Mouse (Mus musculus) forebrain, embryonic 14.5 days (tissue): ENCODE data around the gene Gnaq. TPM values are rescaled to one million over a fixed set of nuclear protein-coding genes. Genes with fewer than 3 reads are reported as not detected.
"Not testable (repeated sequence)": the region's sequence is repeated elsewhere in the genome, so short reads cannot be mapped to it uniquely, and the experiment has no call there.

ENCODE experiments used
- ATAC-seq: fragments of 200-750 bp; cut with Nextera tagmentation; 2 replicates; pipeline ENCODE4 v1.8.0; 2017; ENCODE audit warnings: mild to moderate bottlenecking, moderate library complexity
- DNase-seq: peaks from one replicate; pipeline ENCODE4 v3.0.0-alpha.2; 2015; ENCODE audit warnings: low spot score
- H3K27ac ChIP-seq: fragments of 300-500 bp; sonication (generic); 2 replicates; pipeline ENCODE4 v1.5.1; 2014; ENCODE audit warnings: low read depth, mild to moderate bottlenecking, control low read depth, low read length, moderate library complexity
- H3K27me3 ChIP-seq: fragments of 300-500 bp; sonication (generic); replicated peaks from 2 replicates; pipeline ENCODE4 v1.6.1; 2014; ENCODE audit warnings: low read length, control low read depth, mixed read lengths; ENCODE audit not compliant: control insufficient read depth, insufficient read depth
- H3K36me3 ChIP-seq: fragments of 300-500 bp; sonication (generic); 2 replicates; pipeline ENCODE4 v1.6.1; 2014; ENCODE audit warnings: low read length, control low read depth; ENCODE audit not compliant: control insufficient read depth, insufficient read depth
- H3K4me1 ChIP-seq: fragments of 300-500 bp; sonication (generic); 2 replicates; pipeline ENCODE4 v1.6.1; 2014; ENCODE audit warnings: antibody characterized with exemption, low read length, control low read depth; ENCODE audit not compliant: control insufficient read depth, insufficient read depth
- H3K4me2 ChIP-seq: fragments of 300-500 bp; sonication (generic); 2 replicates; pipeline ENCODE4 v1.6.1; 2014; ENCODE audit warnings: mild to moderate bottlenecking, control low read depth, low read length
- H3K4me3 ChIP-seq: fragments of 300-500 bp; sonication (generic); 2 replicates; pipeline ENCODE4 v1.5.1; 2014; ENCODE audit warnings: low read depth, low read length, control low read depth
- H3K9ac ChIP-seq: fragments of 300-500 bp; sonication (generic); 2 replicates; pipeline ENCODE4 v1.6.1; 2014; ENCODE audit warnings: mild to moderate bottlenecking, low read length, control low read depth, moderate library complexity
- H3K9me3 ChIP-seq: fragments of 300-500 bp; sonication (generic); replicated peaks from 2 replicates; pipeline ENCODE4 v1.6.1; 2016; ENCODE audit warnings: low read length, control low read depth, mixed read lengths; ENCODE audit not compliant: control insufficient read depth
- WGBS: fragments of 180-500 bp; shearing (Covaris S2); extraction: QIAGEN DNeasy Blood & Tissue Kit; methylation state at CpG from one replicate; pipeline ENCODE4 v1.1.7; 2014; 5-methylcytosine and 5-hydroxymethylcytosine counted together
- polyA plus RNA-seq: library from polyadenylated mRNA; unstranded; fragments of >200 nt; fragmentation: Nextera tagmentation; extraction: Ambion mirVana; gene quantifications from 2 replicates; pipeline ENCODE4 v1.2.1, GENCODE M21; 2014

Gnaq gene
- polyA plus RNA-seq, 1 experiment from 2014 or later, result 47.6 TPM

DNA sequence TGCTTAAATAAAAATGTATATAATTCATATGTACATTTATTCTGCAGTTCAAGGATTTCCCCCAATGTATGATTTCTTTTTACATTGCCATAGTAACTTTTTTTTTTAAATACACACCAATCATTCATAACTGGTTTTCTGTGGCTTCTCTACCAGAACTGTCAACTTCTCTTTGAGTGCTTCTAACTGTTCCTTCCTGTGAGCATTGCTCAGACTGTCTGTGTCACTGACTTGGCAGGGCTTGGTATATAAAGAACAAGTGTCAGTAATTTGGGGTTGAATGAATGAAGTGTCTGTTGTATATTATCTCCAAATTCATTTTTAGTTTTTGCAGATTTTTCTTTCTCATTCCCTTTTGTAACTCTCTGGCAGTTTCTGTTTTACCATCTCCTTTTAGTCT lies 21.8 kb downstream of the Gnaq start:
- Histone ChIP-seq H3K4me2 (no peak overlapping the region), H3K4me3 (no peak overlapping the region), H3K9me3 (no peaks in the 10 kb centered on the region), H3K27ac (no peak overlapping the region), H3K27me3 (no peaks in the 10 kb centered on the region), H3K4me1 (no peaks in the 10 kb centered on the region), H3K36me3 (no peaks in the 10 kb centered on the region), H3K9ac (no peak overlapping the region)
- ATAC-seq, result no peak
- DNase-seq, result no peak

GRCm38 (mm10) chr19:16157120-16157519 lies 24.5 kb downstream of the Gnaq start:
- ATAC-seq (no peak), DNase-seq (no peak)
- H3K36me3 ChIP-seq, result no peaks in the 10 kb centered on the region
- H3K27ac ChIP-seq, result no peak overlapping the region
- no peak overlapping the region for H3K4me3 ChIP-seq
- 97% methylated on average over 7 of the region's 7 CpGs for WGBS
- 0 out of 2 replicates have a peak, but pooled peaks cover 2% of the 10 kb centered on the region for H3K4me1 ChIP-seq
- H3K4me2 ChIP-seq, result no peak overlapping the region
- H3K27me3 ChIP-seq, result no peaks in the 10 kb centered on the region
- H3K9ac ChIP-seq, result no peak overlapping the region
- H3K9me3 ChIP-seq, result no peaks in the 10 kb centered on the region

DNA sequence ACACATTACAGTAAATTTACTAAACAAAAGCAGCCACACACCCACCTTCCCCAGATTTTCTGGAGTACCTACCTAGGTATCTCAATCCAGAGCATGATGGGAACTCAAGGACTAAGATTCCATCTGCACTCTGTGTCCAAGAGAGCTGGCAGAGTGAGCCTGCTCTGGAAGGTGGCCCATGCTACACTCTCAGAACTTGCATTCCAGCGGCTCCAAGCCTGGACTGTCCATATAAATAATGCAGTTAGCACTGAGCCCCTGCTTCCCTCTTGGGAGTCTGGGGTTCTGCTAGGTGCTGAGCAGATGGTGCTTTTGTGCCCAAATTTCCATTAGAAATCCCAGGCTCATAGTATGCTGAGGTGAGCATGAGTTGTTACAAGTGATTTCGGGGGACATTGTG lies 28.1 kb downstream of the Gnaq start:
- no peak for DNase-seq
- ATAC-seq, result no peak; the same call in 1 of the 2 replicates

DNA sequence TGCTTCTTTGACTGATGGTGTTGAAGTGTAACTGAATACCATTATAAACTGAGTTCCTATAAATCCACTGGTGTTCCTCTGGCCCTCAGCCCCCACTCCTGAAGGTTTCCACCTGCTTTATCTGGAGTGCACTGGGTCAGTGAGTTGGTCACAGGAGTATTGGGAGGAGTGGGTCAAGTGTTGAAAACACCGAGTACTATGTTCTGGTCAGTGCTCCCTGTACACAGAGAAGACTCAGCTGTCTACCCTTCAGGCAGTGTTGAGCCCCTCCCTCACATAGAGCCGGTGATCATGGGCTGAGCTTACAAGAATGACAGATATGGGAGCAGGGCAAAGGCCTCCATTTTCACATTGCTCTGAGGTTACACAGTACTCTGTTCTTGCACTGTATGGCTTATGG lies 28.6 kb downstream of the Gnaq start:
- ATAC-seq (no peak; the same call in 1 of the 2 replicates), DNase-seq (no peak)
- Histone ChIP-seq H3K27ac (no peak overlapping the region), H3K4me1 (0 out of 2 replicates have a peak, but pooled peaks cover 2% of the 10 kb centered on the region), H3K9ac (no peak overlapping the region), H3K4me3 (no peak overlapping the region), H3K27me3 (no peaks in the 10 kb centered on the region), H3K36me3 (peaks cover 3% of the 10 kb centered on the region; the same call in 1 of the 2 replicates), H3K4me2 (no peak overlapping the region), H3K9me3 (no peaks in the 10 kb centered on the region)
- 88% methylated on average over 2 of the region's 2 CpGs for WGBS

More for the DNA sequence above, 28.1 kb downstream of the Gnaq start:
- Histone ChIP-seq H3K36me3 (peaks cover 3% of the 10 kb centered on the region; the same call in 1 of the 2 replicates), H3K9ac (no peak overlapping the region), H3K4me2 (no peak overlapping the region), H3K4me3 (no peak overlapping the region), H3K27me3 (no peaks in the 10 kb centered on the region), H3K9me3 (no peaks in the 10 kb centered on the region), H3K27ac (no peak overlapping the region), H3K4me1 (0 out of 2 replicates have a peak, but pooled peaks cover 2% of the 10 kb centered on the region)
- WGBS, result 81% methylated on average over 2 of the region's 2 CpGs

DNA sequence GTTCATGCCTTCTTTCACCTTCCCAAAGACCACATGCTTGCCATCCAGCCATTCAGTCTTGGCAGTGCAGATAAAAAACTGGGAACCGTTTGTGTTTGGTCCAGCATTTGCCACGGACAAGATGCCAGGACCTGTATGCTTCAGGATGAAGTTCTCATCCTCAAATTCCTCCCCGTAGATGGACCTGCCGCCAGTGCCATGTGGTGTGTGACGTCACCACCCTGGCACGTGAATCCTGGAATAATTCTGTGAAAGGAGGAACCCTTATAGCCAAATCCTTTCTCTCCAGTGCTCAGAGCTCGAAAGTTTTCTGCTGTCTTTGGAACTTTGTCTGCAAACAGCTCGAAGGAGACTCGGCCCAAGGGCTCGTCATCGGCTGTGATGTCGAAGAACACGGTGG lies 31.8 kb downstream of the Gnaq start:
- WGBS, result 94% methylated on average over 13 of the region's 13 CpGs
- H3K4me1 ChIP-seq, result peaks cover 25% of the 10 kb centered on the region
- not testable (repeated sequence) for H3K9ac ChIP-seq, ATAC-seq, H3K36me3 ChIP-seq, H3K4me3 ChIP-seq, H3K27me3 ChIP-seq, H3K9me3 ChIP-seq, DNase-seq, H3K4me2 ChIP-seq, H3K27ac ChIP-seq

GRCm38 (mm10) chr19:16167185-16167584 lies 34.6 kb downstream of the Gnaq start:
- peaks cover 3% of the 10 kb centered on the region; the same call in 1 of the 2 replicates for H3K36me3 ChIP-seq
- H3K27ac ChIP-seq, result peak overlapping the region; percentile 6; the same call in 1 of the 2 replicates
- 52% methylated on average over 4 of the region's 4 CpGs for whole genome bisulfite sequencing
- H3K9ac ChIP-seq, result no peak overlapping the region
- no peaks in the 10 kb centered on the region for H3K9me3 ChIP-seq
- H3K4me1 ChIP-seq, result peaks cover 23% of the 10 kb centered on the region
- DNase-seq (no peak), ATAC-seq (no peak)
- H3K27me3 ChIP-seq, result no peaks in the 10 kb centered on the region
- H3K4me3 ChIP-seq, result no peak overlapping the region
- H3K4me2 ChIP-seq, result no peak overlapping the region

GRCm38 (mm10) chr19:16168192-16168591 lies 35.6 kb downstream of the Gnaq start:
- H3K4me3 ChIP-seq, result no peak overlapping the region
- ATAC-seq (no peak), DNase-seq (no peak)
- H3K27me3 ChIP-seq, result no peaks in the 10 kb centered on the region
- H3K9ac ChIP-seq, result no peak overlapping the region
- H3K9me3 ChIP-seq, result no peaks in the 10 kb centered on the region
- WGBS, result 42% methylated on average over 4 of the region's 4 CpGs
- H3K27ac ChIP-seq, result peak overlapping the region; percentile 39; the same call in 1 of the 2 replicates
- no peak overlapping the region for H3K4me2 ChIP-seq
- H3K4me1 ChIP-seq, result peaks cover 23% of the 10 kb centered on the region
- peaks cover 3% of the 10 kb centered on the region; the same call in 1 of the 2 replicates for H3K36me3 ChIP-seq

DNA sequence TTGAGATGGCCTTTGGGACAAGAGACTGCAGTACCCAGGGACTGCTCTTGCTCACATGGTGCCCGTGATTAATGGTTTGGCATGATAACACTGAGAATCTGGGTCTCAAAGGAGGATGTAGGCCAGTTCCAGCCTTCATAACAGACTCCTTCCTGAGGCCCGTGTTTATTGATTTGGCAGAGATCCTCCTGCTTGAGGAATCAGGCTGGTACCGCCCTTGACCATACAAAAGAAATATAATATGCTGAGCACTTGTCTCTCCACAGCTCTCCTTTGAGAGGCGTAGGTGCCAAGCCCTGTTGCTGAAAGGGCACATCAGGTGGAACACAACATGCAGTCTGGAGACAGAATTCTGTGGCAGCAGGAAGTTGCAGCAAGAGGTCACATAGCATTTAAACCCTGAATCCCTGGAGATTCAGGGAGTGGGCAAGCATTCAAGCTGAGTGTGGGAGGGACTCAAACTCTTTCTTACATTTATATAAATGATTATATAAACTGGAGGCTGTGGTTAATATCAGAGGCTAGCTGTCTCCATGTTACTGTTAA lies 36.1 kb downstream of the Gnaq start:
- no peak overlapping the region for H3K4me2 ChIP-seq
- peak; percentile 30; the same call in 1 of the 2 replicates for ATAC-seq

DNA sequence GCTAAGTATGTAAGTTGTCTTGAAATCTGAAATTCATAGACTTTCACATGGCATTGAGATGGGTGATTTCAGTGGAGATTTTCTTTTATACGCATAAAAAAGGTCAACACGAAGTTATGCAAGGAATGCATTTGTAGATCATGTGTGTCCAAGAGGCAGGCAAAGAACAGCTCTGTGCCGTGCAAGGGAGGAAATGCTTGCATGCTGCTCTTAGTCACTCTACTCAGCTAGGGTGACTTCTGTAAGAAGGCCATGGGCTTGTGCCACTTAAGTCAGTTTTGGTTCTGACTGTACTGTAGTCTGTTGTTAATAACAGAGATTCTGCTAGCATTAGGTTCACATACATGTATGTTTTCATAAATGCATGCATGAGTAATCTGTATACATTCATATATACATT lies 38.1 kb downstream of the Gnaq start:
- Histone ChIP-seq H3K4me1 (peaks cover 23% of the 10 kb centered on the region), H3K4me3 (no peak overlapping the region), H3K9ac (no peak overlapping the region), H3K36me3 (no peaks in the 10 kb centered on the region), H3K27ac (no peak overlapping the region), H3K27me3 (no peaks in the 10 kb centered on the region), H3K4me2 (no peak overlapping the region), H3K9me3 (no peaks in the 10 kb centered on the region)
- ATAC-seq (no peak), DNase-seq (no peak)
- WGBS, result 88% methylated on average over 3 of the region's 3 CpGs

More for the DNA sequence above, 36.1 kb downstream of the Gnaq start:
- no peak overlapping the region for H3K4me3 ChIP-seq
- H3K27me3 ChIP-seq, result no peaks in the 10 kb centered on the region
- no peak for DNase-seq
- H3K9ac ChIP-seq, result no peak overlapping the region
- WGBS, result 49% methylated on average over 4 of the region's 4 CpGs
- peak overlapping the region; percentile 39; the same call in 1 of the 2 replicates for H3K27ac ChIP-seq
- H3K9me3 ChIP-seq, result no peaks in the 10 kb centered on the region
- peaks cover 23% of the 10 kb centered on the region for H3K4me1 ChIP-seq
- peaks cover 3% of the 10 kb centered on the region; the same call in 1 of the 2 replicates for H3K36me3 ChIP-seq
